Mouse (Mus musculus) c-Kit-negative CD71-positive TER-119-positive erythroid progenitor cells, embryonic 14.5 days (primary cell): Measurements from ENCODE around the gene Dgkz.
A peak's percentile ranks its signal among the peaks of the same experiment; 100 is the strongest.

Source experiments
- DNase-seq: peaks from one replicate; pipeline ENCODE4 v3.0.0-alpha.2; 2013; ENCODE audit warnings: low read depth, low spot score

Gene Dgkz

GRCm38 (mm10) chr2:91996006-91996405 lies 20.3 kb upstream of the Dgkz start:
- DNase-seq = no peak

- DNase-seq = no peak
Measured at GRCm38 (mm10) chr2:91993409-91993808, 17.7 kb upstream of the Dgkz start.

GRCm38 (mm10) chr2:91989750-91990149 lies 14.1 kb upstream of the Dgkz start:
- no peak for DNase-seq

GRCm38 (mm10) chr2:91987542-91987941 lies 11.9 kb upstream of the Dgkz start:
- peak; percentile 46 for DNase-seq

GRCm38 (mm10) chr2:91986071-91986470 lies 10.4 kb upstream of the Dgkz start:
- DNase-seq = no peak

- DNase-seq = no peak
Measured at GRCm38 (mm10) chr2:91984906-91985525, 9.4 kb upstream of the Dgkz start.

GRCm38 (mm10) chr2:91984439-91984838 lies 8.8 kb upstream of the Dgkz start:
- DNase-seq = no peak

GRCm38 (mm10) chr2:91980830-91981229 lies 5.2 kb upstream of the Dgkz start:
- no peak for DNase-seq

- DNase-seq = no peak
Measured at GRCm38 (mm10) chr2:91980245-91980644, 4.6 kb upstream of the Dgkz start.

GRCm38 (mm10) chr2:91978547-91978946 lies 2.9 kb upstream of the Dgkz start:
- DNase-seq = no peak

GRCm38 (mm10) chr2:91977960-91978359 lies 2.3 kb upstream of the Dgkz start:
- no peak for DNase-seq

- DNase-seq = no peak
Measured at GRCm38 (mm10) chr2:91973416-91974135, 2.1 kb downstream of the Dgkz start.

- DNase-seq = no peak
Measured at GRCm38 (mm10) chr2:91972121-91972566, 3.5 kb downstream of the Dgkz start.

- DNase-seq = no peak
Measured at GRCm38 (mm10) chr2:91971231-91972097, 4.2 kb downstream of the Dgkz start.

GRCm38 (mm10) chr2:91967962-91968361 lies 7.7 kb downstream of the Dgkz start:
- DNase-seq = no peak

GRCm38 (mm10) chr2:91966367-91966766 lies 9.3 kb downstream of the Dgkz start:
- DNase-seq = no peak

GRCm38 (mm10) chr2:91965417-91965816 lies 10.2 kb downstream of the Dgkz start:
- no peak for DNase-seq

- no peak for DNase-seq
Measured at GRCm38 (mm10) chr2:91964610-91965204, 11.0 kb downstream of the Dgkz start.

- peak; percentile 75 for DNase-seq
Measured at GRCm38 (mm10) chr2:91963443-91963932, 12.2 kb downstream of the Dgkz start.

GRCm38 (mm10) chr2:91962864-91963401 lies 12.7 kb downstream of the Dgkz start:
- no peak for DNase-seq
